Mouse (Mus musculus) layer of hippocampus, adult 8-10 months (tissue): ENCODE data around the gene Vars2. TPM values are rescaled to one million over a fixed set of nuclear protein-coding genes. Genes with fewer than 3 reads are reported as not detected.

Source experiments
- DNase-seq, 2 experiments: peaks; one replicate each; pipeline ENCODE4 v3.0.0; 2022; ENCODE audit warnings: low spot score in 2 of 2
- total RNA-seq, 4 experiments: library from RNA; stranded (reverse); gene quantifications; 2 replicates each; pipeline ENCODE4 v1.2.4; 2022

The Vars2 gene
- 10 to 100 TPM; 28.0 to 44.7 (median 35.4) TPM for total RNA-seq

GRCm38 (mm10) chr17:35667334-35668065 is at the start of gene Vars2:
Gene Vars2, minus strand, starts transcription at chr17:35667592.
- DNase-seq = peak; percentile 94 to 98

GRCm38 (mm10) chr17:35717080-35717479 is 49.7 kb upstream of the Vars2 start:
- DNase-seq = no peak

DNA sequence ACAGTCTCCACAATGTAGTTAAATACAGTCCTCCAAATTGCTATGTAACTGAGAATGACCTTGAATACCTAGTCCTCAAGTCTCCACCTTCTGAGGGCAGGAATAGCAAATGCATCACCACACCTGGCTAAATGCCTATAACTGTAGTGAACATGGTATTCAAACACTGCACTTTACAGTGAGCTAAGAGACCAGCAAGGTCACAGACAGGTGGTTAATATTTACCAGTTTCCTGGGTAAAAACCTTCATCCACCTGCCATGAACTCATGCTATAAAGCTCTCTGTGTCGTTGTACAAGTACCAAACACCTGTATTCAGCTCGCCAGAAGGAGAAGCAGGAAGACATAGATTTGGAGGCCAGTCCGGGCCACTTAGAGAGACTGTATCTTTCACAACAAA is 48.7 kb upstream of the Vars2 start:
- DNase-seq = no peak

DNA sequence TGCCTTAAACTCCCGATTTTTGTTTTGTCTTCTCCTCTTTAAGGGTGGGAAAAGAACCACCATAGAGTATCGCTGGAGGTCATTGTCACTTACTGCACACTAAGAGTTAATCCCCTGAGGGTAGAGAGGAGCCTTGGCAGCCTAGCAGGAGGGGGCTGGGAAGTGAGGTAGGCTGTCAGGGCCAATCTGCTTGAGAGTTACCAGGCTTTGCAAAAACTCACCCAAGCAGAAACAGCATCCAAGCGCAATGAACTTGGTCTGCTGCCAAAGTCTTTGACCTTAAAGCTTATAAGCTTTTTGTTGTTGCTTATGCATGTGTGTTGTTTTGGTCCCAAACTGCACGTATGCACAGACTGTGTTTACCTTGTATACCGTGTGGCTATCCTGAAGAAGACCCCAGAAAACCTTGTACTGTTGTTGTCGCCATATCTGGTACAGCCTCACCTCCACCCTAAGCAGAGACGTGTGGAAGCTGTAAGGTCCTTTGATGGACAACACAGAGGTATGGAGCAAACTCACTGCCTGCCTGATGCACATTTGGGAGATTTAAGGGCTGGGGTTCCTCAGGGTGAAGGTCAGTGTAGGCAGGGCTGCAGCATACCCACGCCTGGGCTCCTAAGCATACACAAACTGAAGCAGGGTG is 43.4 kb upstream of the Vars2 start:
- DNase-seq = no peak

DNA sequence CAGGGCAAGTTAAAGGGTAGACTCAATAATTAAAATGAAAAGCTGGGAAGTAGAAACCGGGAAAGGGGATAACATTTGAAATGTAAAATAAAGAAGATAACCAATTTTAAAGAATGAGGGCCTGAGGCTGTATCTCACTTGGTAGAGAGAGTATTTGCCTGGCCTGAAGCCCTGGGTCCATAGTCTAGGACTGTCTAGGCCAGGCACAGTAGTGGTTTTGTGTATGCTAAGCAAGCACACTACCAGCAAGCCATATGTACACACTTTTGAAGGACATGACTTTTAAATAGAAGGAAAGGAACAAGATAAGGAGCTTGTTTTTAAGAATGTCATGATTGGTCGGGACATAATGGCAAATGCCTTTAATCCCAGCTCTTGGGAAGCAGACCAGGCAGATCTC is 41.2 kb upstream of the Vars2 start:
- no peak for DNase-seq

DNA sequence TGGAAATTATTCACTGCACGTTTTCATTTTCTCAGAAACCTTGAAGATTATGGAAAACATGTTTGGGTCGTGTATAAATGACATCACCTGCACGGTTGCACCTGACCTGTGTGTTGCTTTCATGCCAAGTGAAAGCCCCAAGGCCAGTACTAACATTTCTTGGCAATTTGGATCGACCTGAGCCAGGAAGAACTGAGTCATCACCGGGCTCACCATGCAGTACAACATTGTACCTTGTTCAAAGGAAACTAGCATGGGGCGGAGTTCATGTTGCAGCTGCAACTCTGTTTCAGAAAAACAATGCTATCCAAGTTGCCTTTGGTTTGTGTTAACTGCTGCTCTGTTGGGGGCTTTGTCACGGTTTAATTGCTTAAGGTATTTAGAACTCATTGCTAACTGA is 40.5 kb upstream of the Vars2 start:
- DNase-seq = no peak

DNA sequence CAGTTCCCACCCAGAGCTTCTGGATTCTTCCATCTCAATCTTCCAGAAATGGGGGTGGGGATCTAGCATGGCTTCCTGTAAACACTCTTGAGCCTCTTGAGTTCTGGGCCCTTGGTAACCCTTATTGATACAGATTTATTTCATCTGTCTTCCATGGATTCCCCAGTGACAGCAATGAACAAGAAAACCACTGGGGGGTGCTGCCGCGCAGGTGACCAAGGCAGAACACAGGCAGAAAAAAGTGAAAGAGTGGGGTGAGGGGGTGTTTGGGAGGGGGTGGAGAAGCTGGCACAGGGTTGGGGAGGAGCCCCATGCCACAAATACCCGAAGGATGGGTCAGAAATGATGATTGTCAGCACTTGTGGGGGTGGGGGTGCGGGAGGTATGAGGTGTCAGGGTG is 38.4 kb upstream of the Vars2 start:
- DNase-seq = no peak

DNA sequence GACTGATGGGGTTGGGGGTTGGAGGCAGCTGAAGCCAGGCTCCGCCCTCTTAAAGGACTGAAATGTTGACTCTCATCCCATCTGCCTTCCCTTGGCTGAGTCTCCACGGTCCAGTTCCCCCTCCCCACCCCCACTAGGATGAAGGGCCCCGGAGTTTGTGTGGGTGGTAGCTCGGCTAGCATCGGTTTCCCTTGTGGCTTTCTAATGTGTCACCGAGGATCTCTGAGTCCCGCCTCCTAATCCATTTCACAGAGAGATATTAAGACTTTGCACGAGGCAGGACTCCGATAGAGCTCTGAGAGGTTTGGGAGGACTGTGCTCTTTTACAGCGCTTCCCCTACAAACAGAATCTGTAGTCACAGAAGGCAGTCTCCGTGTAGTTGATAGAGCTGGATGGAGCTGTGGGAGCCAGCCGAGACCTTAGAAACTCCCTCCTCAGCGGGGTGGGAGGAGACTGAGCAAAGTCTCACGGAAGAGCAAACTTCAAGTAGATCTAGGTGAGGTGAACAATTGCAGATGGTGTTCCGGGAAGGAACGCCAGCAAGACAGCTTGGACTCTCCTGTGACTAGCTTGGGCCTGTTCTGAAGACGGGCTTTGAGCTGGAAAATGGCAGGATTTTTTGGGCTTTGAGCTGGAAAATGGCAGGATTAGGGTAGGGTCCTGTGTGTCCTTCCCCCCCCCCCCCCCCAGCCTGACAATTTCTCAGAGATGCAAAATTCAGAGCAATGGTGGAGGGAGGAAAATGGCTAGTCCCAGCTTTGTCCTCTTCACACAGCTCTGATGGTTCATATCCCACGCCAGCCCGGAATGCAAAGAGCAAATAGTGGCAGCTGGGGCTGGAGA is 37.5 kb upstream of the Vars2 start, which contains the start of gene Ddr1:
Gene Ddr1 (minus strand): TSS at position 1 of the 844 bp plus-strand sequence.
- peak; percentile 34 to 55 for DNase-seq

DNA sequence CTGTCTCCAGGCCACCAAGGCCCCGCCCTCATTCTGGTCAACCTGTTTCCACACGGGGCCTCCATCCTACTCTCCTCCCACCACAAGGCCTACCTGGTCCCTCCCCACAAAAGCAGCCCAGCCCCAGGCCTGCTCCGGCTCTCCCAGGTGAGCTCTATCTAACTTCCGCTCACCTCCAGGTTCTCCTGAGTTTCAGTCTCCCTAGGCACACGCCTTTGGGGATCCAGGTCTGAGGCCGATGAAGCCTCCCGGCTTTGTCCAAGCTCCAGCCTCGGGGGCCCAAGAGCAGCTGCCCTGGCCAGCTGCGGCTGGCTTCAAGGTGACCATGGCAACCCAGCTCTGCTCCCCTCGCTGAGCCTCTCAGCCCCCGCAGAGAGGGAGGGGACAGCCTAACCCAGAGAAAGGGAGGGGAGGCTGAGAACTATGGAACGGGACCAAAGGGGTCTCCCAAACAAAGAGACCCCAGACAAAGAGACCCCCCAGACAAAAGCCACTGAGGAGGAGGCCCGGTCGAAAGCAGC is 36.4 kb upstream of the Vars2 start:
- DNase-seq = no peak

GRCm38 (mm10) chr17:35703065-35703464 is 35.7 kb upstream of the Vars2 start:
- DNase-seq = no peak

GRCm38 (mm10) chr17:35702605-35703004 is 35.2 kb upstream of the Vars2 start:
- no peak for DNase-seq

- DNase-seq = no peak
These were observed 34.6 kb upstream of the Vars2 start for GRCm38 (mm10) chr17:35701978-35702461.

DNA sequence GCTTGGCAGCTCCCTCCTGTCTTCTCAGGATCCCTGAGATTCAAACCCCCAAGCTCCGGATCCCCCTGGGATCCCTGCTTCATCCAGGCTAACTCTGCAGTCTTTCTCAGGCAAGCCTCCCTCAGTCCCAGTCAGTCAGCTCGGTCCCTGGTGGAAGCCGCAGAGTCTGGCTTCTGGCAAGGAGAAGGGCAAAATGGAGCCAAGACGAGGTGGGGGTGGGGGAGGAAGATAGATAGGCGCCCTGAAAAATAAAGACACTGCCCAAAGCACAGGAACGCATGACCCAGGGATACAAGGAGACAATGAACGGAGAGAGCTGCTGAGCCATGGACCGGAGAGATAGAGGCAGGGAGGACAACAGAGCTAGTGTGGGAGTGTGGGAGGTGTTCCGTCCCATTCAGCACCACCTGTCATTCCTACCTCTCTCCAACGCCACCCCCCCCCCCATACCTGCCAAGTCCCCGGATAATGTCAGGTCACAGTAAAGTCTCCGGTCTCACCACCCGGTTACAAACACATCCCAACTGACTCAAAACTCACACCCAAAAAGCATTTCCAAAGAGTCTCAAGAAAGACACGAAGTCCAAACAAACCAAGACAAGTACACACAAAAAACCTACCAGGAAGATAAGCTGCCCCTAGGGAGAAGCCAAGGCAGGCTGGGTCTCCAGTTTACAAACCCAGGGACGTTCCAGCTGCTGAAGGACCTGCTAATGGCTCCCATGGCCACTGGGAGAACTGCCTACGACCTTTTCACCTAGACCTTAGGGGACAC is 34.0 kb upstream of the Vars2 start:
- no peak for DNase-seq

DNA sequence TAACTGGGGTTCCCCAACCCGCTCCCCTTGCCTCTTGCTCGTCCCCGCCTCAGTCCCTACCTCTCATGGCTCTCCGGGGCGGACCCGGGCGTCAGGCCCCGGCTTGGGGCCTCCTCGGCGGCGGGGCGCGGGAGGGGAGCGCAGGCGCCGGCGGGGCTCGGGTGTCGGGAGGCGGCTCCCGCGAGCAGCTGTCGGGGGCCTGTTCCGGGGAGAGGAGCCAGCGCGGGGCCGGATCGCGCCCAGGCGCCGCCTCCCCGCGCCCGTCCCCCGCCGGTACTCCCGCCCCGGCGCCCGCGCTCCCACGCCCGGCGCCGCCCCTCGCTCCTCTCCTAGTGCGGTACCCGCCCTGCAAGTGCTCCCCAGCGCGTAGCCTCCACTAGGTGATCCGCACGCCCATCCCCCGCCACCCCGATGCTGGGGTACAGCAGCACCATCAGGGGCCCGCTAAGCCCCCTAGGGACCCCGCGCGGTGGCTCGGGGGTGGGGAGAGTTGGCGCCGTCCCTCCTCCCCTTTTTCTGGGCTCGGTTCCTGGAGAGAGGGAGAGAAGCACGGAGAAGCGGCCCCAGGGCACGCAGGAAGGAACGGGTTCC is 33.1 kb upstream of the Vars2 start:
- peak; percentile 77 to 79 for DNase-seq

- peak; percentile 71 to 82 for DNase-seq
These were observed 32.5 kb upstream of the Vars2 start for GRCm38 (mm10) chr17:35699919-35700318.

DNA sequence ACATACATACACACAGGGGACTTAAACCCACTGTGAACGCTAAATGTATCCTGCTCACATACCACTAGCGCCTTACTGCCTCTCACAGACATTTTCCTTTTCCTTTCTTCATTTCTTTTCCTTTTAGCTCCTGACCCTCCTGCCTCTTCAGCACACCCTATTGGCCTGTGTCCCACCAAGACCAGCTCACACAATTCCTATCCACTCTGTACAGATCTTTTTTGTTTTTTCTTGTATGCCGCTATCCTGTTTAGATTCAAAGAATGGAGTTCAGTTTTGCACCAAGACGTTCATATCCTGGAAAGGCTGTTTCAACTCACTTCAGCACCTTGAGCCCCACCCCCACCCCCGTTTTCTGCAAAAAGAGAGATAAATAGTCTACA is 31.1 kb upstream of the Vars2 start:
- DNase-seq = no peak

GRCm38 (mm10) chr17:35697759-35698500 is 30.5 kb upstream of the Vars2 start:
- DNase-seq = peak; percentile 60 to 80

DNA sequence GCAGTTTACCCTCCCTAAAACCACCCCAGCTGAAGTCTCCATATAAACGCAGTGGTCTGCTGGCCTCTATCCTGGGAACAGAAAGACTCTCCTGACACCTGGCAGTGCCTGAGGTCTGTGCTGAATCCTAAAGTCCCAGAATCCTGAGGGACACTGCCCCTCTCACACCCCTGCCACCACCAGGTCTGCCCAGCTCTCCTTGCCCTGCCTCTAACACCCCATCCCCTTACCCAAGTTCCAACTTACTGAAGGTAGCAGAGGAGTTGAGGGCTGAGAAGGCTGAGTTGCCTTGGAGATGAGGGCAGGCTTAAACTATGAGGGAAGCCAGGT is 30.0 kb upstream of the Vars2 start:
- DNase-seq = no peak

DNA sequence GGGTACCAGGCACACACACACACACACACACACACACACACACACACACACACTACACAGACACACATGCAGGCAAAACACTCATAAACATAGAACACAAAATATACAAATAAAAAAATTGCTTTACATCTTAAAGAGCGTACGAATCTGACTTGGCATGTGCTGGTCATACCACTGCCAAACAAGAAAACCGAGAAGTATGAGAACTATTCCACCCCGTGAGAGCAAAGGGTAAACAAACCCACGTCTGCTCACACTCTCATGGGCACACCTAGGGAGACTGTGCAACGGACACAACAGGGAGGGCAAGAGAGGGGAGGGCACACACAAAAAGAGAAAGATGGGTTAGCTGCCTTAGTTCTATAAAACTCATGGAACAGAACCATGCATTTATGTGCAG is 29.3 kb upstream of the Vars2 start:
- no peak for DNase-seq

- peak in 1 of 2 experiments; percentile 52 for DNase-seq
These were observed 27.9 kb upstream of the Vars2 start for GRCm38 (mm10) chr17:35695289-35695688.
